Mouse (Mus musculus) spleen, adult 2 months (tissue): ENCODE measurements at regions not wholly inside any gene's neighbourhood (a gene's known extent, or its start where the extent isn't known, plus 50 kb on each side); places are given as distances from the start of the nearest gene placed in this dataset.

Experiments used
- DNase-seq, 2 experiments: peaks; one replicate each; pipeline versions ENCODE4 v3.0.0 to v3.0.0-alpha.2; 2012 to 2021; ENCODE audit warnings: low spot score in 2 of 2, low read depth in 1 of 2
- H3K27ac ChIP-seq: fragments of 200-500 bp; 2 replicates; pipeline ENCODE4 v1.5.1; 2012; ENCODE audit warnings: low read length, inconsistent platforms; ENCODE audit not compliant: insufficient read depth
- H3K27me3 ChIP-seq: fragments of 200-500 bp; 2 replicates; pipeline ENCODE4 v1.6.1; 2012; ENCODE audit warnings: mild to moderate bottlenecking, moderate library complexity, low read length, inconsistent platforms; ENCODE audit not compliant: control insufficient read depth, insufficient read depth
- H3K36me3 ChIP-seq: fragments of 200-500 bp; 2 replicates; pipeline ENCODE4 v1.6.1; 2012; ENCODE audit warnings: mild to moderate bottlenecking, low read length, inconsistent platforms; ENCODE audit not compliant: control insufficient read depth, insufficient read depth
- H3K4me1 ChIP-seq: fragments of 200-500 bp; 2 replicates; pipeline ENCODE4 v1.6.1; 2011; ENCODE audit warnings: inconsistent platforms; ENCODE audit not compliant: control insufficient read depth, insufficient read depth, insufficient read length
- H3K4me3 ChIP-seq: fragments of 200-500 bp; 2 replicates; pipeline ENCODE4 v1.5.1; 2011; ENCODE audit warnings: mild to moderate bottlenecking, inconsistent platforms; ENCODE audit not compliant: insufficient read depth, insufficient read length; ENCODE audit errors: extremely low read depth
- CTCF ChIP-seq: fragments of 200-500 bp; IDR thresholded peaks from 2 replicates; pipeline ENCODE4 v1.5.1; 2011; ENCODE audit warnings: mild to moderate bottlenecking, inconsistent platforms; ENCODE audit not compliant: insufficient read depth, insufficient read length, insufficient replicate concordance; ENCODE audit errors: extremely low read depth
- POLR2A ChIP-seq: fragments of 200-500 bp; IDR thresholded peaks from 2 replicates; pipeline ENCODE4 v1.6.1; 2011; ENCODE audit warnings: low read depth, low read length, inconsistent platforms
- WGBS: fragments of 180-500 bp; shearing (Covaris S2); methylation state at CpG from one replicate; pipeline ENCODE4 v1.1.7; 2018; 5-methylcytosine and 5-hydroxymethylcytosine counted together

DNA sequence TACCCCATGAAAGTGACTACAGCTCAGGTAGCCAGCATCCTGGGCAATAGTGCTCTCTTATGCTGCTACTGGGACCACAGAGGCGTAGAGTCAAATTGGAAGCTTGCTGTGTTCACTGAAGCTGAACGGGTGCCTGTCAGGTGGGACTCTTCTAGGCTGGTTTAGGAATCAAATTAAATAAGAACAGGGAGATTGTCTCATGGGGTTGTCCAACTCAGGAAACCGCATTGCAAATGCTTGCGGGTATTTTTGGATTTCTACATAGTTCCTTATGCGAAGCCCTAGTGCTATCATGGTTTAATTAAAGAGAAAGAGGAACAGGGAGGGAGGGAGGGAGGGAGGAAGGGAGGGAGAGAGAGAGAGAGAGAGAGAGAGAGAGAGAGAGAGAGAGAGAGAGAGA is 120.5 kb upstream of the Six2 start:
- DNase-seq = no peak
- no peaks in the 10 kb centered on the region for H3K27me3 ChIP-seq
- no peaks in the 10 kb centered on the region for H3K36me3 ChIP-seq
- no peak overlapping the region for H3K4me3 ChIP-seq
- no peak for TF ChIP-seq CTCF
- TF ChIP-seq POLR2A = no peak
- no peaks in the 10 kb centered on the region for H3K4me1 ChIP-seq
- 11% methylated on average over 5 of the region's 5 CpGs for WGBS
- no peak overlapping the region for H3K27ac ChIP-seq

DNA sequence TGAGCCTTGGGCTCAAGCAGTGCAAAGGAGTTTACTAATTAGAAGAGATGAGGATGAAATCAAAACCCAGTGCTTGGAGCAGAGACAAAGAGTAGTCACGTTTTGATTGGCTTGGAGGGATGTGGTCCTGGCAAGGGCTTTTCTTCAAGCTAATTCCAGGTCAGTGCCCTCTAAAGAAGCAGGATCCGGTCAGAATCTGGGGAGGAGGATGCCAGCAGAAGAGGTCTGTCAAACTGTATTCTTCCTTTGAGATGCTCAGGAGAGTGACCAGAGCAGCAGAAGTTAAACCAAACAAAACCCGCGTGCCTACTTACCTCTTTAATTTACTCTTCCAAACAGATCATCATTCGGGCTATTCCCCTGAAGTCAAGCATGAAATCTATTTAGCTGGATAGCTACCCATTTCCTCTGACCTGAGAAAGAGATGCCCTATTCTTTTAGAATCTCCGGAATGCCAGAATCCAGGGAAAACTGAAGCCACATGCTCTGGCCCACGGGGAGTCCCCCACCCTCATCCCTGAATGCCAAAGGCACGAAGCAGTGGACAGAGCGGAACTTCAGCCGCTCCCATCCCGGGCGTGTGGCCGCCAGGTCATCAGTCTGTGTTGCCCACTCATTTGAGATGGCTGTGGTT is 117.8 kb upstream of the Six2 start:
- no peak overlapping the region for H3K27ac ChIP-seq
- WGBS = 87% methylated on average over 13 of the region's 13 CpGs
- H3K36me3 ChIP-seq = no peaks in the 10 kb centered on the region
- no peaks in the 10 kb centered on the region for H3K27me3 ChIP-seq
- H3K4me1 ChIP-seq = no peaks in the 10 kb centered on the region
- H3K4me3 ChIP-seq = no peak overlapping the region
- no peak for TF ChIP-seq POLR2A
- no peak for TF ChIP-seq CTCF
- no peak for DNase-seq

DNA sequence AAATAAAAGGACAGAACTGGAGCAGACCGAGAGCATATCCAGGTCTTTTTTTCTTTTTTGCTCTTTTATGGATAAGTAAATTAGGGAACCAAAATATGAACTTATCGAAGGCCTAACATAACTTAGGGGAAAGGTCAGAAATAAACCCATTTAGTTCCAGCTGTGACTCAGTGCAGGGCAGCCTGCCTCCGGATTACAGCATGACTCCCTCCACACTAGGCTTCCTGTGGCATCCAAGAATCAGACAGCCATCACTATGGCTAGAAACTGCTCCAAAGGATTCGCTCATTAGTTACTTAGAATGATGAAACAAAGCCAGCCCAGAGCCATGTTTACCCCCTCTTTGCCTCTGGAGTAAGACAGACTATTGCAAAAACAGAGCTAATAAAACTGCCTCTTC is 116.6 kb upstream of the Six2 start:
- TF ChIP-seq POLR2A = no peak
- TF ChIP-seq CTCF = no peak
- no peak overlapping the region for H3K27ac ChIP-seq
- DNase-seq = no peak
- H3K27me3 ChIP-seq = peaks cover 8% of the 10 kb centered on the region
- no peaks in the 10 kb centered on the region for H3K36me3 ChIP-seq
- H3K4me3 ChIP-seq = no peak overlapping the region
- H3K4me1 ChIP-seq = no peaks in the 10 kb centered on the region
- WGBS = 83% methylated on average over 4 of the region's 4 CpGs

DNA sequence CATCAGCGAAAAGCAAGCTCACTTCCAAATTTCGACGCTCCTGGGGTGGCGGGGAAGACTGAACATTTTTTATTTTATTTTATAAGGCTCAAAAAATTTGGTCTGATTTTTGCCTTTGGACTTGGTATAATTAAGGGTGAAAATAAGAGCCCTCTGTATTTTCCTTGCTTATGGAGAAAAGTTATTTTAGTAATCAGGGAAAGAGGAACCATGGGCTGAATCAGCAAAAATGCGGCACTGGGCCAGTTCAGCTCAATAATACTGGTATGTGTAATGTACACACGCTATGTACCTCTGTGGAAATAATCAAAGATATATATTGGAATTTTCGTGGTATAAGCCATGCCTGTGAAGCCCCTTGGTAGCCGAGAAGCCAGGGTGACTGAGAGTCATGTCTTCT is 113.7 kb upstream of the Six2 start:
- Histone ChIP-seq H3K4me3 (no peak overlapping the region), H3K27ac (no peak overlapping the region), H3K27me3 (peaks cover 13% of the 10 kb centered on the region), H3K36me3 (no peaks in the 10 kb centered on the region), H3K4me1 (no peaks in the 10 kb centered on the region)
- TF ChIP-seq CTCF (no peak), POLR2A (no peak)
- no peak for DNase-seq
- 69% methylated on average over 8 of the region's 8 CpGs for WGBS

DNA sequence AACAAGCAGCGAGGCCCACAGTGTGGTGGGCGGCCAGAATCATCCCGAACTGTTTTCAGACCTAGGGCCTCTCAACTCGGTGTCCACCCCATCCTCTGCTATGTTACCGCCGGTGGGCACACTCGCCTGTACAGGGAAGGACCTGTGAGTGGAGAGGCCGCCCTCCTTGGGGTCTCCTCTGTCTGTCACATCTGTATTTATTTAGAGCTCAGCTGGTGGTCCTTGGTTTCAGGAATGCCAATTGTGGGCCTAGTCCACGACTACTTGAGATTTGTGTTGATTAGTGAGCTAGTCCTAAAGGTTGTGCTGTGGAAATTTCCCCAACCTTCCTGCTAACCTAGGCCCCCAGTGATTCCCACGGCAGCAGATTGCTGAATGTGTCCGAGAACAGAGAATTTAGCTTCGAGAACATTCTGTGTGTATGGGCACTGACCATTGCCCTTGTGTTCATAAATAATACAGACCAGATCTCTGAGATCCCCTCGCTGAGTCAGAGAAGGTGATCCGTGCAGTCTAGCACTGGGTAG is 113.1 kb upstream of the Six2 start:
- 61% methylated on average over 14 of the region's 14 CpGs for WGBS
- Histone ChIP-seq H3K36me3 (no peaks in the 10 kb centered on the region), H3K4me1 (no peaks in the 10 kb centered on the region), H3K27me3 (peaks cover 13% of the 10 kb centered on the region), H3K4me3 (no peak overlapping the region), H3K27ac (no peak overlapping the region)
- TF ChIP-seq CTCF (no peak), POLR2A (no peak)
- no peak for DNase-seq

DNA sequence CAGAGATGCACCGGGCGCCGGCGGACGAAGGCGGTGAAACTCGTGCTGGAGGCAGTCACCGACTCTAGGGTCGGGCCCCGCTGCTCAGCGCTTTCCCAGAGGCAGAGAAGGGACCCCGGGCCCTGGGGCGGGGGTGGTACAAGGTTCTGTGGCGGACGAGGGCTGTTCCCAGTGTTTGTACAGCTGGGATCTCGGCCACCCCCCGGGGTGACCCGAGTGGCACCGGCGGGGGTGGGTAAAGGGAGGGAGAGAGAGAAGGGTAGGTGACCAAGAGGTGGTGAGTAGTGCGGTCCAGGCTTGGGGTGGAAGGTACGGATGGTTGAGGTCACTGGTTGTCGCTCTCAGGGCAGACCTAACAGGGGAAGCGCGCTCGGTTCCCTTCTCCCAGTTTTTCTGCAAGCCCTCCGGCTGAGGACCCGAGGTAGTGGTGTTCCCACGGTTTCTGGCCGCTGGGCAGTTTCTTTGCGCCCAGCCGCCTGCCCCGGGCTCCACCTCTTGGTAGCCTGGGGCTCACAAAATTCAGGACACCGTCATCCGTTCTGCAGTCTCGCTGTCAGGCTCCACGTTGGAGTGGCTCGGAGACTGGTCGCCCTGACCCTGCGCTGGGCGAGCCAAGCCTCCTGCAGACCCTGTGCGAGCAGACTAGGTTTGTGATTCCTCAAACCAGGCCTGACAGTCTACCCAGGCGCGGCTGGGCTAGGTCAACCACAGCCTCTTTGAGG is 112.4 kb upstream of the Six2 start:
- WGBS = 23% methylated on average over 44 of the region's 44 CpGs
- TF ChIP-seq CTCF = no peak
- TF ChIP-seq POLR2A = no peak
- Histone ChIP-seq H3K4me3 (no peak overlapping the region; the same call in 1 of the 2 replicates), H3K4me1 (no peaks in the 10 kb centered on the region), H3K36me3 (no peaks in the 10 kb centered on the region), H3K27me3 (peaks cover 13% of the 10 kb centered on the region), H3K27ac (no peak overlapping the region)
- DNase-seq = no peak

DNA sequence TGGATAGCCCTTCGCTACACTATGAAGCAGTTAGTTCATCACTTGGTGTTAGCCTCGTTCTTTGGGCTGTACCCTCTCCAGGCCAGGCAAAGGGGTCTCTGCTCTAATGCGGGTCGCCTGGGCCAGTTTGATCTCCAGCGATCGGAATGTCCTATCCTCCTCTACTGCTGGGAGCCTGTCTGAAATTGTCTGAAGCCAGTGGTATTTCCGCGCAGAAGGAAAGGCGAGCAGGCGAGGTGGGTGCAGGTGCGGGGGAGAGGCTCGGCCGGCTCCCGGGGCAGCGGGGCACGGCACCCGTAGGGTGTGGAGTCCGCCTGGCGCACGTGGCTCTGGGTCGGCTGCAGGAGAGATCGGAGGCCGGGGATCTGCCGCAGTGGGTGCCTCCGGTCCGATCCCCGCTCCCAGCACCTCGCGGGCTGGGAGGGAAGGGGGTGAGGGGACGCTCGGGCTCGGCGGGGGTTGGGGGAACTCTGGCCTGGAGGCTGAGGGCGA is 111.8 kb upstream of the Six2 start:
- Histone ChIP-seq H3K4me3 (no peak overlapping the region), H3K27me3 (peaks cover 13% of the 10 kb centered on the region), H3K4me1 (no peaks in the 10 kb centered on the region), H3K27ac (no peak overlapping the region), H3K36me3 (no peaks in the 10 kb centered on the region)
- 3% methylated on average over 34 of the region's 34 CpGs for WGBS
- DNase-seq = no peak
- TF ChIP-seq POLR2A (no peak), CTCF (no peak)
